Mouse (Mus musculus) limb, embryonic 14.5 days (tissue): Measurements from ENCODE around the gene Ppp2r2c. TPM values are rescaled to one million over a fixed set of nuclear protein-coding genes. Genes with fewer than 3 reads are reported as not detected.
"Not testable (repeated sequence)": the region's sequence is repeated elsewhere in the genome, so short reads cannot be mapped to it uniquely, and the experiment has no call there.

ENCODE experiments used
- ATAC-seq: fragments of 200-750 bp; cut with Nextera tagmentation; 2 replicates; pipeline ENCODE4 v1.8.0; 2017; ENCODE audit warnings: low read depth, moderate number of reproducible peaks, moderate TSS enrichment; ENCODE audit not compliant: low FRiP score
- DNase-seq: peaks from one replicate; pipeline ENCODE4 v3.0.0-alpha.2; 2015; ENCODE audit warnings: low spot score
- H3K27ac ChIP-seq: fragments of 300-500 bp; sonication (generic); replicated peaks from 2 replicates; pipeline ENCODE4 v1.5.1; 2014; ENCODE audit warnings: low read depth, mild to moderate bottlenecking, low read length, moderate library complexity, mixed read lengths
- H3K27me3 ChIP-seq: fragments of 300-500 bp; sonication (generic); 2 replicates; pipeline ENCODE4 v1.6.1; 2014; ENCODE audit warnings: low read length, mixed read lengths; ENCODE audit not compliant: control insufficient read depth, insufficient read depth
- H3K36me3 ChIP-seq: fragments of 300-500 bp; sonication (generic); 2 replicates; pipeline ENCODE4 v1.6.1; 2014; ENCODE audit warnings: mild to moderate bottlenecking, low read length, moderate library complexity, mixed read lengths; ENCODE audit not compliant: control insufficient read depth, insufficient read depth
- H3K4me1 ChIP-seq: fragments of 300-500 bp; sonication (generic); 2 replicates; pipeline ENCODE4 v1.6.1; 2014; ENCODE audit warnings: antibody characterized with exemption, low read length, mixed read lengths; ENCODE audit not compliant: control insufficient read depth, insufficient read depth
- H3K4me2 ChIP-seq: fragments of 300-500 bp; sonication (generic); replicated peaks from 2 replicates; pipeline ENCODE4 v1.6.1; 2014; ENCODE audit warnings: low read depth, mild to moderate bottlenecking, low read length, moderate library complexity; ENCODE audit not compliant: severe bottlenecking
- H3K4me3 ChIP-seq: fragments of 300-500 bp; sonication (generic); replicated peaks from 2 replicates; pipeline ENCODE4 v1.5.1; 2014; ENCODE audit warnings: low read length
- H3K9ac ChIP-seq: fragments of 300-500 bp; sonication (generic); 2 replicates; pipeline ENCODE4 v1.6.1; 2014; ENCODE audit warnings: mild to moderate bottlenecking, low read depth, low read length, moderate library complexity; ENCODE audit not compliant: severe bottlenecking
- H3K9me3 ChIP-seq: fragments of 300-500 bp; sonication (generic); 2 replicates; pipeline ENCODE4 v1.6.1; 2016; ENCODE audit warnings: low read length; ENCODE audit not compliant: control insufficient read depth
- POLR2A ChIP-seq: fragments of 200-500 bp; IDR thresholded peaks from 2 replicates; pipeline ENCODE4 v1.8.0; 2012; ENCODE audit warnings: inconsistent platforms, mild to moderate bottlenecking, moderate library complexity, borderline replicate concordance; ENCODE audit not compliant: insufficient read depth, insufficient read length; ENCODE audit errors: extremely low read depth
- WGBS: fragments of 180-500 bp; shearing (Covaris S2); extraction: QIAGEN DNeasy Blood & Tissue Kit; methylation state at CpG from one replicate; pipeline ENCODE4 v1.1.7; 2014; 5-methylcytosine and 5-hydroxymethylcytosine counted together
- polyA plus RNA-seq, 2 experiments: library from polyadenylated mRNA; depleted of rRNA in 1 of 2; stranded (reverse) in 1 of 2; unstranded in 1 of 2; fragments of >200 nt; fragmentation: Nextera tagmentation in 1 of 2; extraction: Ambion mirVana in 1 of 2; gene quantifications; 2 replicates each; pipeline versions ENCODE4 v1.2.1 to v1.2.3; 2012 to 2014

The Ppp2r2c gene
- polyA plus RNA-seq, 2 experiments, result 0.11 to 0.63 TPM

DNA sequence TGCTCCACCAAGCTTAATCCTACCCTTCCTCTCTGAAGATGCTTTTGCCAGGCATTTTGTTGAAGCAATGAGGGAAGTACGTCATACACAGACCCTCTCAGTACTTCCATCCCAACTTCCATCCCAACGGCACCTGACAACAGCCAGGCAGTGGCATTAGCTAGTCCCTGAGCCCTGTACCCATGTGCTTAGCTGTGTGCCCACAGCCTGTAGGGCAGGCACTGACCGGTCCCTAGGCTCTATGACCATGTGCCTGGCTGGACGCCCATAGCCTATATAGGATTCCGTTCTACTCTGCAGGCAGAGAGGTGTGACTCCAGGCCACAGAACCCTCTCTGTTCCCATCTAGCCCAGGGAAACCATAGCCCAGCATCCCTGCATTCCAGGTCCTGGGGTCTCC is 69.7 kb downstream of the Ppp2r2c start:
- ATAC-seq (no peak), DNase-seq (no peak)
- no peak overlapping the region for H3K27ac ChIP-seq
- no peaks in the 10 kb centered on the region for H3K4me1 ChIP-seq
- H3K27me3 ChIP-seq, result no peaks in the 10 kb centered on the region
- H3K9me3 ChIP-seq, result no peaks in the 10 kb centered on the region
- H3K4me3 ChIP-seq, result no peak overlapping the region
- H3K36me3 ChIP-seq, result no peaks in the 10 kb centered on the region
- no peak for TF ChIP-seq POLR2A
- no peak overlapping the region for H3K9ac ChIP-seq
- no peak overlapping the region for H3K4me2 ChIP-seq
- WGBS, result 90% methylated on average over 5 of the region's 5 CpGs

DNA sequence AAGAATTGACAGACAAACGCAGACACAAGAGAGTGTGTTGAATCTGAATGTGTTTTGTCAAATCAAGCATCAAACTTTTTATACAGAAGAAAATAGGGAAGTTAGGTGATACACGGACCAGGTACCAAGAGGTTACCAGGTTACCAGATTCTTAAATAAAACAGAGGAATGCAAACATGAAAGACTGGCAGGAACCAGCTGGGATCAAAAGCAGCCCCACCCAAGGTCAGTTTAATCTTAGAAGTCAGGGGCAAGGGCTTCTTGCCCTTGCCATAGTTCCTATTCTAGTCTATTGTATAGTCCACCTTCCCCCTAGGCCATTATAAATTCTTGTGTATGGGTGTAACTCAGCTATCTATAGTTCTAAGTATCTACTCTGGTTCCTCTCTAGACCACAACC is 70.7 kb downstream of the Ppp2r2c start:
- WGBS, result 71% methylated on average over 2 of the region's 2 CpGs
- H3K27ac ChIP-seq, H3K9ac ChIP-seq, ATAC-seq, H3K4me2 ChIP-seq, H3K9me3 ChIP-seq, DNase-seq, H3K4me3 ChIP-seq, H3K36me3 ChIP-seq, H3K4me1 ChIP-seq, H3K27me3 ChIP-seq: not testable (repeated sequence)

DNA sequence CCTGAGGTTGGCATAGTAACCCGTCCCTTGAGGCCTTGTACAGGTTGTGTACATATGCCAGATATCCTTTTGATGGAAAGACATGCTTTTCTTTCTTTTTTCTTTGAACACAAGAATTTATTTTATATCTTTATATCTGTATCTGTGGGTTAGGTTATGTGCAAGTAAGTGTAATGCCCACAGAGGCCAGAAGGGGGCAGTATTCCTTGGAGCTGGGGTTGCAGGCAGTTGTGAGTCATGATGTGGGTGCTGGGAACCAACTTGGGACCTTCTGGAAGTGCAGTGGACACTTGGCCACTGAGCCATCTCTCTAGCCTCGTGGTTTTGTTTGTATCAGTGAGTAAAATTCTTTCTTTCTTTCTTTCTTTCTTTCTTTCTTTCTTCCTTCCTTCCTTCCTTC is 74.1 kb downstream of the Ppp2r2c start:
- no peaks in the 10 kb centered on the region for H3K36me3 ChIP-seq
- WGBS, result 88% methylated on average over 2 of the region's 2 CpGs
- H3K4me2 ChIP-seq, result no peak overlapping the region
- no peak for TF ChIP-seq POLR2A
- H3K9ac ChIP-seq, result no peak overlapping the region
- no peak for DNase-seq
- ATAC-seq, result no peak
- H3K27me3 ChIP-seq, result no peaks in the 10 kb centered on the region
- H3K4me3 ChIP-seq, result no peak overlapping the region
- no peaks in the 10 kb centered on the region for H3K4me1 ChIP-seq
- no peak overlapping the region for H3K27ac ChIP-seq
- H3K9me3 ChIP-seq, result no peaks in the 10 kb centered on the region

DNA sequence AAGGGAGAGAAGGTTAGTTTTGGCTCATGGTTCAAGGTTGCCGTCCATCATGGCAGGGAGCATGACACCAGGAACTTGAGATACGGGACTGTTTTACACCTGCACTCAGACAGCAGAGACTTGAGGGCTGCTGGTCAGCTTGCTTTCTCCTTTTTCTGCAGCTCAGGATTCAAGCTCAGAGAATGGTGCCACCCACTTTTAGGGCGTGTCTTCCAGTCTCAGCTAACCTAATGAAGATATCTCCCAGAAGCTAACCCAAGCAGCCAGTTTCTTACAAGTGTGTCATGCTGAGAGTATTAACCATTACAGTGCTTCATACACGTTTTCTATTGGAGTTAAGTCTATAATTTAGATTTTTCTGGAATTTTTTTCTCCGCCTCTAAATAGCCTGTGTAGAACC is 76.2 kb downstream of the Ppp2r2c start:
- H3K27ac ChIP-seq, result no peak overlapping the region
- no peak overlapping the region for H3K9ac ChIP-seq
- no peak for ATAC-seq
- H3K4me1 ChIP-seq, result no peaks in the 10 kb centered on the region
- H3K27me3 ChIP-seq, result no peaks in the 10 kb centered on the region
- no peaks in the 10 kb centered on the region for H3K36me3 ChIP-seq
- H3K4me3 ChIP-seq, result no peak overlapping the region
- no peak for DNase-seq
- no peaks in the 10 kb centered on the region for H3K9me3 ChIP-seq
- H3K4me2 ChIP-seq, result no peak overlapping the region
- no peak for TF ChIP-seq POLR2A
- WGBS, result 50% methylated on average over 5 of the region's 5 CpGs

DNA sequence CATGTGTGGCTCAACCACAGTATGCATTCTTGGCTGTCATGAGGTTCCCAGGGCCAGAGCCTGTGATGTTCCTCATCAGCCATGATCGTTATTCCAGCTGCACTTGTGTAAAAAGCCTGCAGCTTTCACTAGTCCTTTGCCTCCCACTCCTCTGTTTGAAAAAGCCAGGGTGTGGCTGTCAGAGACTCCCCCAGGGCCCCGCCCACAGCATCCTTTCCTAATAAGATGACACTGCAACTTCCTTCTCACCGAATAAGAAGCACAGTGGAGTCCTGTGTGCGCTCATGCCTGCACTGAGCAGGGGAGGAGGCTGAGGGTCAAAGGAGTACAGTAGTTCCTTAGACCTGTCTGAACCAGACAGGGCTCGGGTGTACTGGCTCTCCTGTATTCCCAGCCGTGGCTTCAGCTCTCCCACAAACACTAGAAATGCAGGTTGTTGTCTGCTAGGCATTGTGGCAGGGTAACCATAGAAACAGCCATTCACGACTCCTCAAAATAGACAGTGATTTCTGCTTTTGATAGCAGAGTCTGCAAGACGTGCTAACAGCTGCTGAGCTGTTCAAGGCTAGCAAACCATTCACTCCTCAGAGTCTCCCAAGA is 76.9 kb downstream of the Ppp2r2c start:
- DNase-seq, result no peak
- Histone ChIP-seq H3K9ac (no peak overlapping the region), H3K27ac (no peak overlapping the region), H3K36me3 (no peaks in the 10 kb centered on the region), H3K4me3 (no peak overlapping the region), H3K4me1 (no peaks in the 10 kb centered on the region), H3K9me3 (no peaks in the 10 kb centered on the region), H3K4me2 (no peak overlapping the region), H3K27me3 (no peaks in the 10 kb centered on the region)
- WGBS, result 48% methylated on average over 8 of the region's 8 CpGs
- no peak for ATAC-seq
- no peak for TF ChIP-seq POLR2A

DNA sequence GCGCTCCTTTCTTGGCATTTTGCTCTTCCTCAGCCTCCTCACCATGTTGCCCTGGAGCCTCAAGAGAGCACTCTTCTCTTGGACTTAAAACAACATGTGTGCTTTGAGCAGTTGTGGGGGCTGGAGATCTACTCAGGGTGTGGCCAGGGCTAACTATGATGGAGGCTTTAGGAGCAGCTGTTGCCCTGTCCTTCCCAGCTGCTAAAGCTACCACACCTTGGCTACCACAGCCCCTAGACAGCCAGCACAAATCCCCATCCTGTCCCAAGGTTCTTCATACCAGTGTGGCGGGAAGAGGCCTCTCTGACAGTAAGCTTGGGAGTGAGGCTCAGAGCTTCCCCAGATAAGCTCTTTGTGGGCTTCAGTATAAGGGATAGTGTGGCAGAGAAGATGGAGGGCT is 77.4 kb downstream of the Ppp2r2c start:
- ATAC-seq (no peak), DNase-seq (no peak)
- Histone ChIP-seq H3K4me2 (no peak overlapping the region), H3K4me3 (no peak overlapping the region), H3K36me3 (no peaks in the 10 kb centered on the region), H3K9me3 (no peaks in the 10 kb centered on the region), H3K27me3 (no peaks in the 10 kb centered on the region), H3K4me1 (no peaks in the 10 kb centered on the region), H3K9ac (no peak overlapping the region), H3K27ac (no peak overlapping the region)
- WGBS, result 85% methylated on average over 2 of the region's 2 CpGs
- no peak for TF ChIP-seq POLR2A
